Mouse (Mus musculus): ENCODE measurements at regions not wholly inside any gene's neighbourhood (a gene's known extent, or its start where the extent isn't known, plus 50 kb on each side); places are given as distances from the start of the nearest gene placed in this dataset.
"Not testable (repeated sequence)": the region's sequence is repeated elsewhere in the genome, so short reads cannot be mapped to it uniquely, and the experiment has no call there.

- H3K9ac ChIP-seq (ENCODE audit: low read depth, poor library complexity, severe bottlenecking) = no peak overlapping the region
- H3K36me3 ChIP-seq (ENCODE audit: control insufficient read depth, insufficient read depth, low read length, poor library complexity, severe bottlenecking) = no peaks in the 10 kb centered on the region
- no peaks in the 10 kb centered on the region for H3K27me3 ChIP-seq (ENCODE audit: control insufficient read depth, insufficient read depth, low read length, poor library complexity, severe bottlenecking)
- H3K4me1 ChIP-seq (ENCODE audit: control insufficient read depth, insufficient read depth, low read length) = no peaks in the 10 kb centered on the region
- no peaks in the 10 kb centered on the region for H3K9me3 ChIP-seq (replicated peaks; ENCODE audit: control insufficient read depth, insufficient read depth, low read length, poor library complexity, severe bottlenecking)
- TF ChIP-seq CTCF (IDR thresholded peaks at IDR 0.05; ENCODE audit: low read depth, low read length) (no peak), EP300 (IDR thresholded peaks at IDR 0.05; ENCODE audit: insufficient read depth, low read depth, low read length) (no peak), POLR2A (IDR thresholded peaks at IDR 0.05; ENCODE audit: insufficient read depth, low read length) (no peak)
- no peak overlapping the region for H3K27ac ChIP-seq (ENCODE audit: insufficient read depth, low read length)
- no peak overlapping the region for H3K4me3 ChIP-seq (ENCODE audit: low read depth, low read length)
Observed at GRCm38 (mm10) chr1:184197272-184197671, 163.2 kb upstream of the 1700056E22Rik start.

- Histone ChIP-seq H3K4me3 (ENCODE audit: low read depth, low read length) (no peak overlapping the region), H3K9ac (ENCODE audit: low read depth, poor library complexity, severe bottlenecking) (no peak overlapping the region), H3K9me3 (replicated peaks; ENCODE audit: control insufficient read depth, insufficient read depth, low read length, poor library complexity, severe bottlenecking) (no peaks in the 10 kb centered on the region), H3K4me1 (ENCODE audit: control insufficient read depth, insufficient read depth, low read length) (no peaks in the 10 kb centered on the region), H3K36me3 (ENCODE audit: control insufficient read depth, insufficient read depth, low read length, poor library complexity, severe bottlenecking) (no peaks in the 10 kb centered on the region), H3K27ac (ENCODE audit: insufficient read depth, low read length) (no peak overlapping the region), H3K27me3 (ENCODE audit: control insufficient read depth, insufficient read depth, low read length, poor library complexity, severe bottlenecking) (no peaks in the 10 kb centered on the region)
- TF ChIP-seq EP300 (IDR thresholded peaks at IDR 0.05; ENCODE audit: insufficient read depth, low read depth, low read length) (no peak), CTCF (IDR thresholded peaks at IDR 0.05; ENCODE audit: low read depth, low read length) (no peak), POLR2A (IDR thresholded peaks at IDR 0.05; ENCODE audit: insufficient read depth, low read length) (no peak)
Observed at GRCm38 (mm10) chr1:184191325-184191724, 157.2 kb upstream of the 1700056E22Rik start.

DNA sequence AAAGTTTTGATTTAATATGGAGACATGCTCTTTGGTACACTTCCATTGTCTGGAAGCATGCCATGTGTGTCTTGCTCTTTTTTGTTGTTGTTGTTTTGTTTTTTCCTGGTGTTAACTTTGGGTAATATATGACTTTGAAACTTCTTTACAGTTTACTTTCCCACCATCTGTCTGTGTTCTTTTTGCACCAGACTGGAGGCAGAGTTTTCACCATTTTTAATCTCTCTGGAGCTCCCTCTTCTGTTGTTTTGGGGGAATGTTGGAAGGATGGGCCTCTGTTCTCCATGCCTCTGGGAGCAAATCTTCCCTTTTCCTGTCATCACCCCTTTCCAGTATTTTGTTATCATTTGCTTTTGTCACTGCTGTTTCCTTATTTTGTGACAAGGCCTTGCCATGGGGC, 153.5 kb upstream of the 1700056E22Rik start:
- Histone ChIP-seq H3K27me3 (ENCODE audit: control insufficient read depth, insufficient read depth, low read length, poor library complexity, severe bottlenecking) (no peaks in the 10 kb centered on the region), H3K4me3 (ENCODE audit: low read depth, low read length) (no peak overlapping the region), H3K36me3 (ENCODE audit: control insufficient read depth, insufficient read depth, low read length, poor library complexity, severe bottlenecking) (no peaks in the 10 kb centered on the region), H3K27ac (ENCODE audit: insufficient read depth, low read length) (no peak overlapping the region), H3K9ac (ENCODE audit: low read depth, poor library complexity, severe bottlenecking) (no peak overlapping the region), H3K9me3 (replicated peaks; ENCODE audit: control insufficient read depth, insufficient read depth, low read length, poor library complexity, severe bottlenecking) (no peaks in the 10 kb centered on the region), H3K4me1 (ENCODE audit: control insufficient read depth, insufficient read depth, low read length) (no peaks in the 10 kb centered on the region)
- no peak for TF ChIP-seq EP300 (IDR thresholded peaks at IDR 0.05; ENCODE audit: insufficient read depth, low read depth, low read length)
- TF ChIP-seq POLR2A (IDR thresholded peaks at IDR 0.05; ENCODE audit: insufficient read depth, low read length) = no peak
- TF ChIP-seq CTCF (IDR thresholded peaks at IDR 0.05; ENCODE audit: low read depth, low read length) = no peak

DNA sequence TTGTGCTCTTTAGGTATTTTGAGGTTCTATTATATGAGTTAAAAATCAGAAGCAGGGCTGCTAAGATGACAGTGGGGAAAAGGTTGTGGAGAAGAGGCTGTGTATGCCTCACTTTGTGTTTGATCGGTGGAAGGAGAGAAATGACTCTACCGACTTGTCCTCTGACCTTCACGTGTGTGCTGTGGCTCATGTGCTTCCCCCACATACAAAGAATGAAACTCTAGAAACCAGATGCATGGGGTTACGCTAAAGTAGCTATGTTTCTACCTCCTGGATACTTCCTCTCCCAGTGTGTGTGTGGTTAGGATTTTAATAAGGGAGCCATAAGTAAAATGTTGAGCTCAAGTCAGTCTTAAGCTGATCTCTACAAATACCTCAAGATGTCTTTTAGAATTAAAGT, 148.1 kb upstream of the 1700056E22Rik start:
- H3K4me3 ChIP-seq (ENCODE audit: low read depth, low read length) = no peak overlapping the region
- H3K9me3 ChIP-seq (replicated peaks; ENCODE audit: control insufficient read depth, insufficient read depth, low read length, poor library complexity, severe bottlenecking) = no peaks in the 10 kb centered on the region
- no peaks in the 10 kb centered on the region for H3K4me1 ChIP-seq (ENCODE audit: control insufficient read depth, insufficient read depth, low read length)
- no peaks in the 10 kb centered on the region for H3K36me3 ChIP-seq (ENCODE audit: control insufficient read depth, insufficient read depth, low read length, poor library complexity, severe bottlenecking)
- H3K27ac ChIP-seq (ENCODE audit: insufficient read depth, low read length) = no peak overlapping the region
- TF ChIP-seq CTCF (IDR thresholded peaks at IDR 0.05; ENCODE audit: low read depth, low read length) = no peak
- TF ChIP-seq POLR2A (IDR thresholded peaks at IDR 0.05; ENCODE audit: insufficient read depth, low read length) = no peak
- TF ChIP-seq EP300 (IDR thresholded peaks at IDR 0.05; ENCODE audit: insufficient read depth, low read depth, low read length) = no peak
- no peak overlapping the region for H3K9ac ChIP-seq (ENCODE audit: low read depth, poor library complexity, severe bottlenecking)
- no peaks in the 10 kb centered on the region; the same call in 1 of the 2 replicates for H3K27me3 ChIP-seq (ENCODE audit: control insufficient read depth, insufficient read depth, low read length, poor library complexity, severe bottlenecking)

DNA sequence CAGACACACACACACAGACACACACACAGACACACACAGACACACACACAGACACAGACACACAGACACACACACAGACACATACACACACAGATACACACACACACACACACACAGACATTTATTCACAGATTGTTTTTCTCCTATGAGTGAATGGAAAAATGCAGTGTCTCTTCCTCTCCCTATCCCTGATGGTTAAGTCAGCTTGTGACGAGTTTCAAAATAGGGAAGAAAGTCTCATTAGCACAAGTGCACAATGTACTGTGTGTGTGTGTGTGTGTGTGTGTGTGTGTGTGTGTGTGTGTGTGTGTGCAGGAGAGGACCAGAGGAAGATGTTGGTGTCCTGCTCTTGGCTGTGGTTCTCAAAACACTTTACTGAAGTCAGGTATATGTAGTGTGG, 140.3 kb upstream of the 1700056E22Rik start:
- not testable (repeated sequence) for H3K4me1 ChIP-seq (ENCODE audit: control insufficient read depth, insufficient read depth, low read length); H3K9me3 ChIP-seq (replicated peaks; ENCODE audit: control insufficient read depth, insufficient read depth, low read length, poor library complexity, severe bottlenecking); H3K27me3 ChIP-seq (ENCODE audit: control insufficient read depth, insufficient read depth, low read length, poor library complexity, severe bottlenecking)

DNA sequence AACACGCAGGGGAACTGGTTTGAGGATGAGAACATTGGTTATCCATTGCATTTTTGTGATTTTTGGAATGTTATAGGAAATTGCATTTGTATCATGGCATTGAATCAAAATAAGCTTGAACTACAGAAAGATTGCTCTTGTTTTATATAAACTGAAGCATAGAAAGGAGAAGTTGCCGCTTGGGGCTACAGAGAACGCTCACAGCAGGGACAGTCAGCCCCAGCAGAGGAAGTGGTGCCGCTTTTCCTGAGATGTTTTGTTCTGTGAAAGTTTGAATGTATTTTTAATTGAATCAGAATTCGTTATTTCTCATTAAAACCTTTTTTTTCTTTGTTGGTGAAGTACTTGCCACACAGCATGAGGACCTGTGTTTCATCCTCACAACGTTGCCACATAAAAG, 139.6 kb upstream of the 1700056E22Rik start:
- no peaks in the 10 kb centered on the region for H3K9me3 ChIP-seq (replicated peaks; ENCODE audit: control insufficient read depth, insufficient read depth, low read length, poor library complexity, severe bottlenecking)
- no peak for TF ChIP-seq EP300 (IDR thresholded peaks at IDR 0.05; ENCODE audit: insufficient read depth, low read depth, low read length)
- no peak for TF ChIP-seq POLR2A (IDR thresholded peaks at IDR 0.05; ENCODE audit: insufficient read depth, low read length)
- no peak for TF ChIP-seq CTCF (IDR thresholded peaks at IDR 0.05; ENCODE audit: low read depth, low read length)
- H3K4me3 ChIP-seq (ENCODE audit: low read depth, low read length) = no peak overlapping the region
- no peak overlapping the region for H3K27ac ChIP-seq (ENCODE audit: insufficient read depth, low read length)
- H3K4me1 ChIP-seq (ENCODE audit: control insufficient read depth, insufficient read depth, low read length) = no peaks in the 10 kb centered on the region
- H3K27me3 ChIP-seq (ENCODE audit: control insufficient read depth, insufficient read depth, low read length, poor library complexity, severe bottlenecking) = no peaks in the 10 kb centered on the region; the same call in 1 of the 2 replicates
- H3K9ac ChIP-seq (ENCODE audit: low read depth, poor library complexity, severe bottlenecking) = no peak overlapping the region
- H3K36me3 ChIP-seq (ENCODE audit: control insufficient read depth, insufficient read depth, low read length, poor library complexity, severe bottlenecking) = no peaks in the 10 kb centered on the region

More for the DNA sequence above, 140.3 kb upstream of the 1700056E22Rik start:
- H3K27ac ChIP-seq (ENCODE audit: insufficient read depth, low read length); H3K4me3 ChIP-seq (ENCODE audit: low read depth, low read length); H3K36me3 ChIP-seq (ENCODE audit: control insufficient read depth, insufficient read depth, low read length, poor library complexity, severe bottlenecking); H3K9ac ChIP-seq (ENCODE audit: low read depth, poor library complexity, severe bottlenecking): not testable (repeated sequence)

All from ES-Bruce4 (cell line).